Mouse (Mus musculus) urinary bladder, adult 2 months (tissue): Measurements from ENCODE around the gene Ncapg2. TPM values are rescaled to one million over a fixed set of nuclear protein-coding genes. Genes with fewer than 3 reads are reported as not detected.

Experiments used
- polyA plus RNA-seq: library from polyadenylated mRNA; depleted of rRNA; stranded (reverse); fragments of >200 nt; gene quantifications from 2 replicates; pipeline ENCODE4 v1.2.3, GENCODE M21; 2012; rRNA removed

Ncapg2 gene
- polyA plus RNA-seq, 1 experiment, result 3.2 TPM

Other genes with a start within 250 kb of the Ncapg2 start
- gene Wdr60, start 142.4 kb upstream of the Ncapg2 start, polyA plus RNA-seq, result 12.5 and 16.4 TPM in 2 replicates
- gene Gm11027, start 130.0 kb upstream of the Ncapg2 start, polyA plus RNA-seq, result not detected in 2 replicates
- 21.5 and 34.7 TPM in 2 replicates for gene Esyt2, start 124.2 kb upstream of the Ncapg2 start, polyA plus RNA-seq
- 0.21 and 0.22 TPM in 2 replicates for gene Ptprn2, start 80.3 kb downstream of the Ncapg2 start, polyA plus RNA-seq